Mouse (Mus musculus) thymus, adult 18-20 months (tissue): Measurements from ENCODE around the gene Olfr1434.
"Not testable (repeated sequence)": the region's sequence is repeated elsewhere in the genome, so short reads cannot be mapped to it uniquely, and the experiment has no call there.

Source experiments
- DNase-seq, 2 experiments: peaks; one replicate each; pipeline ENCODE4 v3.0.0; 2022; ENCODE audit warnings: mixed read lengths in 2 of 2

The Olfr1434 gene

GRCm38 (mm10) chr19:12279554-12279953 lies at the start of gene Olfr1434:
Gene Olfr1434 (plus strand): TSS chr19:12279854.
- DNase-seq, result no peak

- not testable (repeated sequence) for DNase-seq
These were observed 47.2 kb upstream of the Olfr1434 start, which contains the start of gene Olfr1432 for GRCm38 (mm10) chr19:12232496-12232895. Gene Olfr1432 (minus strand): TSS chr19:12232596.

- no peak for DNase-seq
These were observed 38.1 kb upstream of the Olfr1434 start, which contains the start of gene Olfr262 for GRCm38 (mm10) chr19:12241559-12241958. Gene Olfr262 (minus strand): TSS chr19:12241659.

- no peak for DNase-seq
These were observed 18.9 kb upstream of the Olfr1434 start, which contains the start of gene Olfr235 for GRCm38 (mm10) chr19:12260732-12261131. Gene Olfr235 (plus strand): TSS chr19:12261032.

- no peak for DNase-seq
These were observed 13.3 kb downstream of the Olfr1434 start for GRCm38 (mm10) chr19:12292979-12293378.

- DNase-seq, result not testable (repeated sequence)
These were observed 19.4 kb downstream of the Olfr1434 start, which contains the start of gene Olfr1436 for GRCm38 (mm10) chr19:12299030-12299429. Gene Olfr1436 (minus strand): TSS chr19:12299130.

GRCm38 (mm10) chr19:12325001-12325400 lies 45.3 kb downstream of the Olfr1434 start, which contains the start of gene Olfr1437:
Gene Olfr1437 (minus strand): TSS chr19:12325101.
- no peak for DNase-seq
